Mouse (Mus musculus): ENCODE results near the gene Crygf. TPM values are rescaled to one million over a fixed set of nuclear protein-coding genes. Genes with fewer than 3 reads are reported as not detected.
"Not testable (repeated sequence)": the region's sequence is repeated elsewhere in the genome, so short reads cannot be mapped to it uniquely, and the experiment has no call there.

Gene Crygf
- polyA plus RNA-seq (2012; fragmentation: generic; extraction: Trizol) = not detected
- long read RNA-seq, experiment 1 = 0 reads
- long read RNA-seq, experiment 2 = 0 reads

DNA sequence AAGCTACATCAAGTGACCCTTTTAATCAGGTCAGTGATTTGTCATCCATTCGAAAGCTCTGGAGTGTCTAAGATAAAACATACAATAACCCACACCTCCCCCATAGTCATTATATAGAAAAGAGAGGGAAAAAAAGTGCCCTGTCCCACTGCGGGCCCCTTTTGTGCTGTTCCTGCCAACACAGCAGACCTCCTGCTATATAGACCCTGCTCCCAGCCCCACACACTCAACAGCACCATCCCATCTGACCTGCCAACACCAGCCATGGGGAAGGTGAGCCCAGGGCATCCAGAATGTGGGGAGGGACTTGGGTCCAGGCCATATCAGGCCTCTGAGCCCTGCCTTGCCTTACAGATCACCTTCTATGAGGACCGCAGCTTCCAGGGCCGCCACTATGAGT, at the start of gene Crygf:
Gene Crygf, plus strand, starts transcription at position 227 of the 400 bp plus-strand sequence.
- Histone ChIP-seq H3K36me3 (ENCODE audit: control insufficient read depth, insufficient read depth) (no peaks in the 10 kb centered on the region), H3ac (ENCODE audit: control insufficient read depth, insufficient read length, low read depth) (no peak within 1 kb of the TSS), H3K27me3 (ENCODE audit: control insufficient read depth, insufficient read depth, insufficient read length) (no peaks in the 10 kb centered on the region), H3K4me3 (ENCODE audit: insufficient read depth, poor library complexity, severe bottlenecking) (no peak within 1 kb of the TSS), H3K79me3 (ENCODE audit: low read depth) (no peaks in the 10 kb centered on the region), H3K79me2 (ENCODE audit: control insufficient read depth, insufficient read depth) (no peaks in the 10 kb centered on the region)
- TF ChIP-seq MYOD1 (IDR thresholded peaks at IDR 0.05; ENCODE audit: control insufficient read depth, insufficient read length, low read depth) = no peak
- TF ChIP-seq CEBPB (IDR thresholded peaks at IDR 0.05; ENCODE audit: low read depth) = no peak
- no peak for TF ChIP-seq USF1 (IDR thresholded peaks at IDR 0.05; ENCODE audit: low read depth)
- TF ChIP-seq MAX (IDR thresholded peaks at IDR 0.05) = no peak
- no peak for TF ChIP-seq MYOG (IDR thresholded peaks at IDR 0.05; ENCODE audit: control insufficient read depth, extremely low read depth, insufficient read length)
- no peak for TF ChIP-seq FOSL1 (IDR thresholded peaks at IDR 0.05; ENCODE audit: insufficient read depth, low read length, poor library complexity, severe bottlenecking)
- no peak for TF ChIP-seq CTCF (IDR thresholded peaks at IDR 0.05; ENCODE audit: control insufficient read depth, insufficient read depth, insufficient read length)

GRCm38 (mm10) chr1:65925361-65926210, 734 bp upstream of the Crygf start:
- Histone ChIP-seq H3K27me3 (ENCODE audit: control insufficient read depth, insufficient read depth, insufficient read length) (no peaks in the 10 kb centered on the region), H3K4me3 (ENCODE audit: insufficient read depth, poor library complexity, severe bottlenecking) (no peak overlapping the region), H3K79me3 (ENCODE audit: low read depth) (no peaks in the 10 kb centered on the region), H3ac (ENCODE audit: control insufficient read depth, insufficient read length, low read depth) (no peak overlapping the region), H3K36me3 (ENCODE audit: control insufficient read depth, insufficient read depth) (no peaks in the 10 kb centered on the region), H3K79me2 (ENCODE audit: control insufficient read depth, insufficient read depth) (no peaks in the 10 kb centered on the region)
- TF ChIP-seq FOSL1 (IDR thresholded peaks at IDR 0.05; ENCODE audit: insufficient read depth, low read length, poor library complexity, severe bottlenecking) = no peak
- no peak for TF ChIP-seq CEBPB (IDR thresholded peaks at IDR 0.05; ENCODE audit: low read depth)
- no peak for TF ChIP-seq CTCF (IDR thresholded peaks at IDR 0.05; ENCODE audit: control insufficient read depth, insufficient read depth, insufficient read length)
- no peak for TF ChIP-seq MAX (IDR thresholded peaks at IDR 0.05)
- no peak for TF ChIP-seq MYOD1 (IDR thresholded peaks at IDR 0.05; ENCODE audit: control insufficient read depth, insufficient read length, low read depth)
- TF ChIP-seq MYOG (IDR thresholded peaks at IDR 0.05; ENCODE audit: control insufficient read depth, extremely low read depth, insufficient read length) = no peak
- TF ChIP-seq USF1 (IDR thresholded peaks at IDR 0.05; ENCODE audit: low read depth) = no peak

- H3K79me2 ChIP-seq (ENCODE audit: control insufficient read depth, insufficient read depth); H3K36me3 ChIP-seq (ENCODE audit: control insufficient read depth, insufficient read depth); H3K79me3 ChIP-seq (ENCODE audit: low read depth); H3ac ChIP-seq (ENCODE audit: control insufficient read depth, insufficient read length, low read depth); H3K27me3 ChIP-seq (ENCODE audit: control insufficient read depth, insufficient read depth, insufficient read length); H3K4me3 ChIP-seq (ENCODE audit: insufficient read depth, poor library complexity, severe bottlenecking): not testable (repeated sequence)
These were observed 376 bp downstream of the Crygf start for GRCm38 (mm10) chr1:65926696-65927095.

DNA sequence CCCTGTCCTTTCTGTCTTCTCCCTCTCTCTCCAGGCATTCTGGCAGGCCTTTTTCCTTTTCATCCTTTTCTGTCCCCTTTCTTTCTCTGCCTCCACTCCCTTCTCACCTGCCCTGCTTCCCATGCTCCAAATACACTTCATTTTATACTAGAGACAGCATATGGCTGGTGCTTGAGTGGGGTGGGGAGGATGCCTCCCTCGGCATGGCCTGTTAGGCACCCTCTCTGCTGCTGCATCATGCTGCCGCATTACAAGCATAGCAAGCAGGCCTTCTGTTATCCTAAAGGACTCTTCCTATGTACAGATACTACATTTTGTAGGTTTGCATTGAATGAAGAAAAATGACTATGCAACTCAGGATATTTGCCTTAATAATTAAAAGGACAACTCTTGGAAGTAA, 3.7 kb downstream of the Crygf start:
- Histone ChIP-seq H3ac (ENCODE audit: control insufficient read depth, insufficient read length, low read depth) (no peak overlapping the region), H3K36me3 (ENCODE audit: control insufficient read depth, insufficient read depth) (no peaks in the 10 kb centered on the region), H3K79me2 (ENCODE audit: control insufficient read depth, insufficient read depth) (no peaks in the 10 kb centered on the region), H3K27me3 (ENCODE audit: control insufficient read depth, insufficient read depth, insufficient read length) (no peaks in the 10 kb centered on the region), H3K4me3 (ENCODE audit: insufficient read depth, poor library complexity, severe bottlenecking) (no peak overlapping the region), H3K79me3 (ENCODE audit: low read depth) (no peaks in the 10 kb centered on the region)
- TF ChIP-seq FOSL1 (IDR thresholded peaks at IDR 0.05; ENCODE audit: insufficient read depth, low read length, poor library complexity, severe bottlenecking) = no peak
- TF ChIP-seq MYOD1 (IDR thresholded peaks at IDR 0.05; ENCODE audit: control insufficient read depth, insufficient read length, low read depth) = no peak
- TF ChIP-seq CTCF (IDR thresholded peaks at IDR 0.05; ENCODE audit: control insufficient read depth, insufficient read depth, insufficient read length) = no peak
- TF ChIP-seq MAX (IDR thresholded peaks at IDR 0.05) = no peak
- no peak for TF ChIP-seq CEBPB (IDR thresholded peaks at IDR 0.05; ENCODE audit: low read depth)
- TF ChIP-seq MYOG (IDR thresholded peaks at IDR 0.05; ENCODE audit: control insufficient read depth, extremely low read depth, insufficient read length) = no peak
- TF ChIP-seq USF1 (IDR thresholded peaks at IDR 0.05; ENCODE audit: low read depth) = no peak

GRCm38 (mm10) chr1:65932091-65932812, 5.9 kb downstream of the Crygf start:
- Histone ChIP-seq H3K79me3 (ENCODE audit: low read depth) (no peaks in the 10 kb centered on the region), H3ac (ENCODE audit: control insufficient read depth, insufficient read length, low read depth) (no peak overlapping the region), H3K79me2 (ENCODE audit: control insufficient read depth, insufficient read depth) (no peaks in the 10 kb centered on the region), H3K27me3 (ENCODE audit: control insufficient read depth, insufficient read depth, insufficient read length) (no peaks in the 10 kb centered on the region), H3K4me3 (ENCODE audit: insufficient read depth, poor library complexity, severe bottlenecking) (no peak overlapping the region), H3K36me3 (ENCODE audit: control insufficient read depth, insufficient read depth) (no peaks in the 10 kb centered on the region)
- TF ChIP-seq MYOG (IDR thresholded peaks at IDR 0.05; ENCODE audit: control insufficient read depth, extremely low read depth, insufficient read length) (no peak), CEBPB (IDR thresholded peaks at IDR 0.05; ENCODE audit: low read depth) (peak; percentile 2), CTCF (IDR thresholded peaks at IDR 0.05; ENCODE audit: control insufficient read depth, insufficient read depth, insufficient read length) (no peak)

Other genes starting within 250 kb of the Crygf start
- 0.73 TPM for gene Map2, start 248.8 kb downstream of the Crygf start, polyA plus RNA-seq (2012; fragmentation: generic; extraction: Trizol)